Mouse (Mus musculus) brown adipose tissue, adult 24 weeks (tissue): ENCODE results near the gene Shc4. TPM values are rescaled to one million over a fixed set of nuclear protein-coding genes. Genes with fewer than 3 reads are reported as not detected.

ENCODE experiments used
- H3K27ac ChIP-seq: fragments of 200-500 bp; replicated peaks from 2 replicates; pipeline ENCODE4 v1.5.1; 2012; ENCODE audit warnings: low read depth, mild to moderate bottlenecking, low read length
- H3K4me1 ChIP-seq: fragments of 200-500 bp; 2 replicates; pipeline ENCODE4 v1.6.1; 2012; ENCODE audit warnings: low read length, mixed read lengths; ENCODE audit not compliant: control insufficient read depth, insufficient read depth, insufficient read length
- H3K4me3 ChIP-seq: fragments of 200-500 bp; 2 replicates; pipeline ENCODE4 v1.5.1; 2012; ENCODE audit warnings: low read depth, mild to moderate bottlenecking, low read length, moderate library complexity; ENCODE audit not compliant: insufficient read depth
- polyA plus RNA-seq: library from polyadenylated mRNA; stranded (reverse); fragments of >200 nt; gene quantifications from 2 replicates; pipeline ENCODE4 v1.2.4, GENCODE M21; 2012; ENCODE audit not compliant: missing spikeins, insufficient read depth, insufficient read length

The Shc4 gene
- polyA plus RNA-seq, 1 experiment = not detected

GRCm38 (mm10) chr2:125626536-125626935 lies 97.4 kb downstream of the Shc4 start:
- Histone ChIP-seq H3K4me1 (peaks cover 3% of the 10 kb centered on the region; the same call in 1 of the 2 replicates), H3K27ac (no peak overlapping the region)

GRCm38 (mm10) chr2:125624837-125625351 lies 99.1 kb downstream of the Shc4 start, which contains the start of gene Cep152:
Gene Cep152, minus strand, starts transcription at chr2:125625113.
- Histone ChIP-seq H3K4me3 (peak within 1 kb of the TSS; percentile 78), H3K27ac (no peak within 1 kb of the TSS), H3K4me1 (peaks cover 3% of the 10 kb centered on the region; the same call in 1 of the 2 replicates)

More at GRCm38 (mm10) chr2:125626536-125626935, 97.4 kb downstream of the Shc4 start:
- no peak overlapping the region for H3K4me3 ChIP-seq

DNA sequence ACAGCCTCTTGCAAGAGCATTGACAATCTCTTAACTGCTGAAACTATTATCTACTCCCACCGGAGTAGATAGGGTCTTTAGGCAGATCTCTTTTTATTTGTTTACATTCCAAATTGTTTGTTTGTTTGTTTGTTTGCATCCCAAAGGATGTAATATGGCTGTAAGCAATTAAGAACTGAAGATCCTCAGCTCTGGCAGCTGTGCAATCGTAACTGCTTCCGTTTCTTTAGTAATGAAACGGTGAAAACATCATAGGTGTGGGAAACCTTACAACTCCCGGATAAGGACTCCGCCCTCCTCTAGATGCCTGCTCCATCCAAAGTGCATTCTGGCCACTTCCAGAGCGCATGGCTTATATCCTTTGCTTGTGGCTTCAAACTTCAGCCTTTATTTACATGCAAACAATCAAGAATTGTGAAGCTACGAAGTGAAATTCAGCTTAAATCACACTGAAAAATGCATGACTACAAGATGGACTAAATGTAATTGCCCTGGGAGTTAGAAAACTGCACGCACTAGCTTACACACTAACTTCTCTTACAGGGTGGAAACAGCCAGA lies 99.7 kb downstream of the Shc4 start:
- peak overlapping the region; percentile 78 for H3K4me3 ChIP-seq
- H3K27ac ChIP-seq = no peak overlapping the region
- peaks cover 3% of the 10 kb centered on the region; the same call in 1 of the 2 replicates for H3K4me1 ChIP-seq

DNA sequence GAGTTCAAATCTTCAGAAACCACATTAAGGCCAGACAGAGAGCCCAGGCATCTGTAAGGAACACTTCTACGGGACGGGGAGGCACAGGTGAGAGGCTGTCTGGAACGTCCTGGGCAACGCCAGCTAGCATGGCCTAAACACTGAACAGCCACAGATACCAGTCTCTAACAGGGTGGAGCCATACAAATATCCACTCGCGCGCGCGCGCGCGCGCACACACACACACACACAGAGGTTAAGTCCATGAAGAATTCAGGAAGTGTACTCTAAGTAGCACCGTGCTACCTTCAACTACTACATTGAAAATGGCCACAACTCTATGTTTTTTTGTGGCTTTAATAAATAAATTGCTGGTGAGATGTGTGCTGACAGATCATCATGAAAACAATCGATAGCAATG lies 100.7 kb downstream of the Shc4 start:
- Histone ChIP-seq H3K4me1 (peaks cover 3% of the 10 kb centered on the region; the same call in 1 of the 2 replicates), H3K27ac (no peak overlapping the region), H3K4me3 (no peak overlapping the region)

DNA sequence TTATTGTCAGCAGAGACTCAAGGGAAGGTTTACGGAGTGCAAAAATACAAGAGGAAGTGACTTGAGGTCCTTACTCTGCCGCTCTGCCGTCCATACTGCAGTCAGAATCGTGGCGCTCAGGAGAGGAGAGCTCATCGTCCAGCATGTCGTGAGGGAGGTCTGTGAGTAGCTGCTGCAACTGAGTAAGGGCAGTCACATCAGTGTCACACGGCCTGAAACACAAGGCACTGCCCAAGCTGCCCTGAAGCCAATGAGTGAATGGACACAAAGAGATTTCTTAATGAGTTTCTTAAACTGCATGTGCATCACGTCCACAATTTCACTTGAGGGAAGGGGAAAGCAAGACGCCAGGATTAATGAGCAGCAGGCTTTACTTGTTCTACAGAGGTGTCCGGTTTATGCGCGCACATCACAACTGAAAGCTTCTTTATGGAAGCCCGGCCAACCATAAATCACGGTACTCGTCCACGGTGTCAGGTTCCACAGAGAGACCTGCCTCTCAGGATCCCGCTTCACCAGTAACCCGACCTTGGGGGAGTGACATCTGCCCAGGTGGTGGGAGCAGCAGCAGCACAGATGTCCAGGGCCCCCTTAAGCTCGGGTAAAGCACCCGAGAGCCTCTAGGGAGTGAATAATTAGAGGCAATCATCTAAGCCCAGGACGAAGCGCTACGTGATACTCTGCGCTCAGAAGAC lies 103.6 kb downstream of the Shc4 start:
- Histone ChIP-seq H3K27ac (no peak overlapping the region), H3K4me1 (peaks cover 3% of the 10 kb centered on the region; the same call in 1 of the 2 replicates), H3K4me3 (no peak overlapping the region)

DNA sequence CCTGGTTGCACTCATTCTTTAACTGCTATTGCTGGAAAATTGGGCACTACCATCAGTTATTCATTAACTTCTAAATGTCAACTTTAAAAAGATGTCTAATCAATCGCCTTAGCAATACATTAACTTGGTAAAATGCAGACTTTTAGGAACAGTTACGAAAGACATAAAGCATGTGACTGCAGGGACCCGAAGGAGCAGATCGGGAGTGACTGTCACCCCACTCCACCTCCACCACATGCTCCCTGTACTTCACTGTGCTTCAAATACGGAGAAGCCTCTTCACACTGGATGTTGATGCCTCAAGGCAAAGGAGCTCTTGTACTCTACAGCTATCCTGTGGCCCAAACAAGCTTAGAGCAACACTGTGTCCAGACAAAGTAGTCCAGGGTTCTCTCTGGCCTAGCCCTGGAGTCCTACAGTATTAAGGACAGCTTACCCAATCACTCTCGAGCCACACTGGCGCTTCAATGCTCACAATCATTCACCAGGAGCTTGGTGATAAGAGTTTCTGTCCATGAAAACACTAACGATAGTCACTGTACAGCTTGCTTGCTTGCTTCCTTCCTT lies 108.0 kb downstream of the Shc4 start:
- Histone ChIP-seq H3K27ac (no peak overlapping the region), H3K4me3 (no peak overlapping the region), H3K4me1 (no peaks in the 10 kb centered on the region)

DNA sequence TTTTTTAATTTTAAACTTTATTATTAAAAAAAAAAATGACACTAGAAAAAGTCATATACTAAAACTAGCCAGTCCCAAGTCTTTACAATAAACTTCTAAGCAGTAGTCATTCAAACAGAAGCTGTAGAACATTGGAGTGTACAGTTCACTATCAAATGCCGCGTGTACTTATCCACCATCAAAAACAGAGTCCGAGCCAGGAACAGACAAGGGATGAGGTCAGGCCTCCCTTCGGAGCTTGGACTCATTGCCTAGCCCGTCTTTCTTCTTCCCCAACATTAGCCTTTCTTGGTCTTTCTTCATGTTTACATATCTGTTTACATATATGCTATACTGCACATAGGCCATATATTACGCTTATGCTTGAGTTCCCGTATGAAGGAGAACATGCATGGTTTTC lies 108.5 kb downstream of the Shc4 start:
- no peak overlapping the region for H3K27ac ChIP-seq
- no peak overlapping the region for H3K4me3 ChIP-seq
- H3K4me1 ChIP-seq = no peaks in the 10 kb centered on the region

GRCm38 (mm10) chr2:125606220-125606845 lies 117.6 kb downstream of the Shc4 start:
- Histone ChIP-seq H3K4me1 (no peaks in the 10 kb centered on the region), H3K4me3 (no peak overlapping the region), H3K27ac (no peak overlapping the region)

GRCm38 (mm10) chr2:125604646-125605045 lies 119.3 kb downstream of the Shc4 start:
- Histone ChIP-seq H3K27ac (no peak overlapping the region), H3K4me1 (no peaks in the 10 kb centered on the region), H3K4me3 (no peak overlapping the region)

DNA sequence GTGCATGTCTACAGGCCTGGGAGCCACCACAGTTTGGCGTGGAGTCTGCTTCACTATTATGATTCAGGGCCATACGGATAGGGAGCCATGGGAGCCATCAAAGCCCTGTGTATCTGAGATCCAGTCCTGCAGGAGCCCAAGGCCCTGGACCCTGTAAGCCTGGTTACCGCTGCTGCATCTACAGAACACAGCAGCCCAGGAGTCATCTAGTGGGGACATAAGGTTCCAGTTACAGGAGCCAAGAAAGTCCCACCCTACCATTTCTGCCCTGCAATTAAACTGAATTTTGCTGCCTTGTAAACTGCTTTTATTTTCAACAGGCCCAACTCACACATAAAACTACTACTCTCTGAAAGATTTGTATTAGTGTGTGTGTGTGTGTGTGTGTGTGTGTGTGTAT lies 121.0 kb downstream of the Shc4 start:
- Histone ChIP-seq H3K4me3 (no peak overlapping the region), H3K4me1 (no peaks in the 10 kb centered on the region), H3K27ac (no peak overlapping the region)

- no peak overlapping the region for H3K4me3 ChIP-seq
- H3K4me1 ChIP-seq = no peaks in the 10 kb centered on the region
- no peak overlapping the region for H3K27ac ChIP-seq
These were observed 125.0 kb downstream of the Shc4 start for GRCm38 (mm10) chr2:125598958-125599357.

DNA sequence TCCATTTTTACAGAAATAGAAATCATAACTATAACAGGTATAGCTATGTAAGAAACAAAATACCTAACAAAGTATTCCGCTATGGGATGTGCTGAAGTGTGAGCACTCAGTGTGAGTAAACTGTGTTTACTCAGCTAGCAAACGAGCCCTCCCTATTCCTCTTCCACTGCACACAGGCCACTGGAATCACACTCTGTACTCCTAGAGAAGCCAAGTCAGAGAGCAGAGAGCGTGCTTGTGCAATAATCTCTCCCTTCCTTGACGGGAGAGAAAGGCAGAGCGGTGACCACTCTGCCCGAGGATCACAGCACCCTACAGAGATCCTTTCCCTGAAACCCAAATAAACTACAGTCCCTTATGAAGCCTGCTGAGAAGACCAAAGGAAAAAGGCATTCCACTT lies 125.7 kb downstream of the Shc4 start:
- H3K27ac ChIP-seq = no peak overlapping the region
- H3K4me3 ChIP-seq = no peak overlapping the region
- no peaks in the 10 kb centered on the region for H3K4me1 ChIP-seq

DNA sequence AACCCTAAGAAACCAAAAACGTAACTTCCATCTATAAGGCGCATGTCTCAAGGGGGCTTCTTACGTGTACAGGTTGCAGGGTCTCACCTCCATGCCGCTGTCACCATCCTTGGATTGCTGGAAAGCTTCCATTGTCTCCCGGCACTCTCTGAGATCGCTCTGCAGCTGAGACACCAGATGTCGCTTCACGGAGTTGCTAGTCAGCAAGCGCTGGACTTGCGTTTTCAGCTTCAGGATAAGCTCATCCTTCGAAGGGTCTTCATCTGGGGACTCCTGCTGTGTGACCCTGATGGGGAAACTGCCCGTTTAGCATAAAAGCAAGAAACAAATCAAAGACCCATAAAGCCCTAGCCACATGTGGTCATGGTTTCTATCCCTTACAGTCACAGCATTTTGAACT lies 129.2 kb downstream of the Shc4 start:
- no peak overlapping the region for H3K4me3 ChIP-seq
- no peak overlapping the region for H3K27ac ChIP-seq
- no peaks in the 10 kb centered on the region for H3K4me1 ChIP-seq

DNA sequence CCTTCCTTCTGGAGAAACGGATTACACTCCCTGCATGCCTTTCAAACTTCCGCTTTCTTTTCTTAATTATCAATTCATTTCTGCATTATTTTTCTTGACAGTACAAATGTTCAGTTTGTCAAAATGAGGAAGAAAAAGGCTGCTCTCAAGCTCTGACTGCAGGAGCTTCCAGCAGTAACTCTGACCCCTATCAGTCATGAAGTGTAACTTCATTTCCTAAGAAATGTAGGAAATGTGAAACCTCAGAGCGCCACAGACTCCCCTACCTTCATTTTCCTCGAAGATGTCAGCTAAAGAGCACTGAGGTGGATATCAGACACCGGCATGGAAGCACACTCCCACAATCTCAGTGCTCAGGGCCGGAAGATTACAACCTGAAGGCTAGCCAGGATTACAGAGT lies 129.9 kb downstream of the Shc4 start:
- no peak overlapping the region for H3K27ac ChIP-seq
- no peaks in the 10 kb centered on the region for H3K4me1 ChIP-seq
- no peak overlapping the region for H3K4me3 ChIP-seq

GRCm38 (mm10) chr2:125591895-125592294 lies 132.1 kb downstream of the Shc4 start:
- Histone ChIP-seq H3K4me1 (no peaks in the 10 kb centered on the region), H3K4me3 (no peak overlapping the region), H3K27ac (no peak overlapping the region)
